Mouse (Mus musculus): ENCODE measurements around the gene Sgms1. TPM values are rescaled to one million over a fixed set of nuclear protein-coding genes. Genes with fewer than 3 reads are reported as not detected.
"Not testable (repeated sequence)": the region's sequence is repeated elsewhere in the genome, so short reads cannot be mapped to it uniquely, and the experiment has no call there.

The Sgms1 gene
- total RNA-seq, 1 experiment from 2014 or later: 57.7 TPM

DNA sequence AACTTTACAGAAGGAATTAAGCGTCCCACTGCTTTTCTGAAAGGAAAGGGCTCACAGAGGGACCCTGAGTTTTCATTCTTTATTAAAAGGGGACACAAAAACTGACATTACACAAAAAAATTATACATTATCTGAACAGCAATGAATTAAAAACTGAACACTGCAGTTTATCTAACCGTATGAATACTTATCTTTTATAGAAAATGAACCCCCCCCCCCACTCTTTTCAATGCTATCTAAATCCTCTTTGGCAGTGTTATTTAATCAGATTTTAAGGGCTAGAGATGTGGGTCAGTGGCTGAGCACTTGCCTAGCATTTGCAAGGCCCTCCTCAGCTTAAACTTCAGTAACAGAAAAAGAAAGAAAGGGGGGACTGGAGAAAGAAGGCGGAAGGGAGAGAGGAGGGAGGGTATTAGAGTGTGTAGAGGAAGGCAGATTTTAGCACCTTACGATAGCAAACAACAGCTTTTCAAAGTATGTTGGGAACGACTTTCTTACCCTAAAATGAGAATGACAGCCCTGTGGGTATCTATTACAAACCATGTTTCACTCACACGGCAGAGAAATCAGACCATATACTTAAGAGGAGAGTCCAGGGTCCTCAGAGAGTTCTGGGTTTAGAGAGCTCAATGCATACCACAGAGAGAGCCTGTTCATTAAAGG is 215.9 kb downstream of the Sgms1 start:
- ATAC-seq (replicated peaks; ENCODE audit: low read depth, poor library complexity, severe bottlenecking): no peak

- ATAC-seq (replicated peaks; ENCODE audit: low read depth, poor library complexity, severe bottlenecking): peak; percentile 96
Measured at GRCm38 (mm10) chr19:32172511-32172981, 217.0 kb downstream of the Sgms1 start.

DNA sequence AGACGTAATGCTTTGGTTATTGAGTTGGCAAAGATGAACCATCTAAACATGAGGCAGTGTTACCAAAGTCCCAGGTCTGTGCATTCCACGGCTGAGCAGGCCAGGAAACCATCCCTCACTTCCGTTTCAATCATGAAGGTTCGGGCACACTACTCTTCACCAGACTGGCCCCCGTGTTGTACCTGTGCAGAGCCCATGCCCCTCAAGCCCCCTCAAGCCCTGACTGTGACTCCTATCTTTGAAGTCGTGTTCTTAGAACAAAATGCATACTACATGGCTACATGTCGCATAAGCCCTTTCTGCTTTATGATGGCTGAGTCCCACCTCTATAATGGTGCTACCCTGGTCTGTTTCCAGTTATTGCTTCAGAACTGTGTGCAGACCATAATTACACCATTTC is 217.5 kb downstream of the Sgms1 start:
- ATAC-seq (replicated peaks; ENCODE audit: low read depth, poor library complexity, severe bottlenecking): no peak

DNA sequence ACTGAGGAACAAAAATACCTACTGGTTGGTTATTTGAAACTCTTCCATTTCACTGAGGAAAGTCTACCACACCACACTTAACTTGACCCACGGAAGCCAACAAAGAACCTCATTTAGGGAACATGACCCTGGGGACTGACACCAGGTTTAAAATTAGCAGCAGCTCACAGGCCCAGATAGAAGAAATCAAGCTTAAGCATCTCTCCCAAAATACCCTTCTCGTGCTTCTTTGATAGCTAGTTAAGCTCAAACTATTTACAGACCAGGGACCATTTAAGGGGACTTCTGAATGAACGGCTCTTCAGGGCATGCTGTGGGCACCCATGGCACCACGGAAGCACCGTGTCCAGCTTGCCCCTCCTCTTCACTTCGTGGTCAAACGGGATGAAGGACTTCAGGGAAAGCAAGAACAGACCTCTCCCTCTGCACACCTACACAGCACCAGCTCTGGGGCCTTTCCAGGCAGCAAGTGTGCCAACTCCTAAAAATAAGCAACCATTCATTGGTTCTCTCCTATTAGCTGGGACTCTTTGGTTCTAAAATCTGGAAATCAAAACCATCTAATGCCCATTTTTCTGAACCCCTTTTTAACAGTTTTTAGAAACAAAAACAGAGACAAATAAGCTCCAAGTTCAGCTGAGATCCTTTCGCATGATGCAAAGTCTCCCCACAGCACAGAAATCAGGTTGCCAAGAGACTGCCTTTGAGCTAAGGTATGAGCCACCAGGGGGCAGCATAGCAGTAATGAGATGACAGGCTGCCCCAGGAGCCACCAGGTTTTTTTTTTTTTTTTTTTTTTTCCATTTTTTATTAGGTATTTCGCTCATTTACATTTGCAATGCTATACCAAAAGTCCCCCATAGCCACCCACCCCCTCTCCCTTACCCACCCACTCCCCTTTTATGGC is 219.6 kb downstream of the Sgms1 start:
- ATAC-seq (replicated peaks; ENCODE audit: low read depth, poor library complexity, severe bottlenecking): no peak

DNA sequence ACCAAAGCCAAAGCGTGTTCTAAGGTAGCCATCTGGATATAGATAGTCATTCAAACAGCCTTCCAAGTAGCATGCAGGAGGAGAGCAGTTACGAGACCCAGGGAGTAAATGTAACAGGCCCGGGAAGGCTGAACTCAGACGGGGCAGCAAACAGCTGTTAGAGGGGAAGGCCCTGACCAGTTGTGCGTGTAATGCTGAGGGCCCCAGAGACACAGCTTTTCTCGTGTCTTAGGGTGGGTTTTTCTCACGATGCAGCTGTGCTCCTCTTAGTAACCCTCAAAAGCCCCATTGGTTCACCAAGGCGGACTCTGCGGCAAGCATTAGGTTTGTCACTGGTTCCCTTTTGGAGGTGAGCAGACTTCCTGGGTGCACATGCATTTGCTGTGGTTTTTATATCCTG is 221.5 kb downstream of the Sgms1 start:
- ATAC-seq (replicated peaks; ENCODE audit: low read depth, poor library complexity, severe bottlenecking): no peak

DNA sequence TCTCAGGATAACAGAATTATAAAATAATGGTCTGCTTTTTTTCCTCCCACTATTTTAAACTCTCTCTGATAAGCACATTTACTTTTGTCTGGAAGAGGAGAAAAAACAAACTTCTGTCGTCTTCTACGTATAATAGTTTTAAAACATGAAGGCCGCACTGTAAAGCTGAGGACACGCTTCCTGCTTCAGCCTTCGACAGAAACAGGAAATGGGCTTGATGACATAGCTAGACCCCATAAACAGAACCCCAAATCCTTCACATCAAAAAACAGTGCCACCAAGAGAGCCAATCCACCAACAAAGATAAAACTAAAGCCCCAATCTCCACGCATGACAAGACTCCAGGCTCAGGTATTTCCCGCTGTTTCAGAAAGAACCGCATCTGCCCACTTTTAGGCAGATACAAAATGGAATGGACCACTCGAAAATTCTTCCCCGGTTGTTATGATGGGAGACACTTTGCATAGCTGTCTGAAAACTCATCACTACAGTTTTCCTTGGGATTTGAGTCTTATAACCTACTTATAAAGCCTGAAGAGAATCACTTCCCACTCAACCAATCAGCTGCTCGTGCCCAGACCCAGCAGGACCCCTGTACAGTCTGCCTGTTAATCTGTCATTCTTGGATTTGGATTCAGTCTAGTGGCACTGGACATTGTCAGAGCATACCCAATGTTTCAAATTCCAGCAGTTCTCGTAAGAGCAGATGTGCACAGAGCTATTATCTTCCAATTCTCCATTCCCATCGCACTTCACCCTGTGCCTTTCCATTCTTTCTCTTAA is 222.5 kb downstream of the Sgms1 start:
- ATAC-seq (replicated peaks; ENCODE audit: low read depth, poor library complexity, severe bottlenecking): peak; percentile 45; the same call in 1 of the 2 replicates

GRCm38 (mm10) chr19:32165711-32166110 is 223.8 kb downstream of the Sgms1 start:
- ATAC-seq (replicated peaks; ENCODE audit: low read depth, poor library complexity, severe bottlenecking): no peak

GRCm38 (mm10) chr19:32164128-32164527 is 225.4 kb downstream of the Sgms1 start:
- no peak for ATAC-seq (replicated peaks; ENCODE audit: low read depth, poor library complexity, severe bottlenecking)

- ATAC-seq (replicated peaks; ENCODE audit: low read depth, poor library complexity, severe bottlenecking): peak; percentile 60
Measured at GRCm38 (mm10) chr19:32159944-32160343, 229.6 kb downstream of the Sgms1 start.

DNA sequence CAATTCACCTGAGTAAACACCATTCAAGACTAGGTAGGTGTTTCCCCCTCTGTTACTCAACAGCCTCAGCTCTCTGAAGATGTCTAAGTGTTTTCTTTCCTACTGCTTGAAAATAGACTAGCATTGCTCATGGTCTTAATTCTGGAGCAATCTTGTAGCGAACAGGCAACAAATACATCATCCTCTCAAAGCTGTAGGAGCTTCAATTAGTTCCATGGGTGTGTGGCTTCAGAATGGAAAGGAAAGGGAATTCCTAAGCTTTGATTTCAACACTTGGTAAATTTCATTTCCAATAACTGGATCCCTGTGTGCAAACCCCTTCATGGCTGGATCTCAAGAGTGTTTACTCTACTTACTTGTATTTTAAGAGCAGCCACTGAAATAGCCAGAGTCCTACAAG is 230.3 kb downstream of the Sgms1 start:
- ATAC-seq (replicated peaks; ENCODE audit: low read depth, poor library complexity, severe bottlenecking): no peak

DNA sequence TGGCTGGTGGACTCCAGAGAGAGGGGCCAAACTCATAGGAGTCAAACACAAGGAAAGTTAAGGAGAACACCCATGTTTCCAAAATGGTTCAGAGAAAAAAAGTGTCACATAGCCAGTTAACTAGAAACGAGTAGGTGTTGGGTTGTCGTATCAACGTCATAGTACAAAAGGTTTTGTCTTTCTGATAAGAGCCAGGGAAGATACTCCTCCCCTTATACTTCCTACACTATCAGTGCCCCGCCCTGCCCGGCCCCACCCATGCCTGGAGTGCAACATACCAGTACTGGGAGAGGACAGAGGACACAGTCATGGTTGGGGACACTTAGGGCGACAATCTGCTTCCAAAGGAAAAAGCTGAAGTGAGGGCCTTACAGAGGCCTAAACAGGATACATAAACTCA is 232.5 kb downstream of the Sgms1 start:
- ATAC-seq (replicated peaks; ENCODE audit: low read depth, poor library complexity, severe bottlenecking): peak; percentile 62; the same call in 1 of the 2 replicates

DNA sequence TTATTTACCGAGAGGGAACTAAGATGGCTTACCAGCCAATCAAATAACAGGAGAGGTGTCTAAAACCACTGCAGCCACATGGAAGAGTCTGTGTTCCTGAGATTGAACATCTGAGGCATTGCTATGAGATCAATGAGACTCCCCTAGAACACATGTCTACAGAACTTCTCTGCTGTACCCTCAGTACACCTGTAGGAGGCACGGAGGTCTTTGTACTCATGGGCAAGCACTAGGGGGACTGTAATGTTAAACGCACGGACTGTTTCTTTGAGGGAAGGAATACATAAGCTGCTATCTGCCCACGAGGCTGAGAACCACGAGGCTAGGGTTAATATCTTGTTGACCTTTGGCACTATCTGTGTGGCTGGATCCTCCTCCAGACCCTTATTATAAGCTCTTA is 237.0 kb downstream of the Sgms1 start:
- ATAC-seq (replicated peaks; ENCODE audit: low read depth, poor library complexity, severe bottlenecking): no peak

- peak; percentile 38; the same call in 1 of the 2 replicates for ATAC-seq (replicated peaks; ENCODE audit: low read depth, poor library complexity, severe bottlenecking)
Measured at GRCm38 (mm10) chr19:32148710-32149109, 240.8 kb downstream of the Sgms1 start.

DNA sequence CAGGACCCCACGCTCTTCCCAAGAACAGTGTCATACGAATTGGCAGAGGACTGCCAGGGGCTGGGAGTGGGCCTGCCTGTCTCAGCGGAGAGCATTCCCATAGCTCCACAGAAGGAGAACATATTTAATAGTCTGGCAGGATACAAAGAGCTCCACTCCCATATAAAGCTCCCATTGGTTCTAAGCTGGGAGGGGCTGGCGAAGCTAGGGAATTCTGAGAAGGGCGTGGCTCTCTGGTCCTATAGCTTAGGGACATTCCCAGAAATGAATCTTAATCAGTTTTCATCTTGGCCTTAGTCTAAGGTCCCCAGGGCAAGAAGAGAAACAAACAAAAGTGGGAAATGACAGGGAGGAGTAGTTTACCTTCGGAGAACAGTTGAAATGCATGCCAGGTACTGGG is 247.1 kb downstream of the Sgms1 start:
- no peak for ATAC-seq (replicated peaks; ENCODE audit: low read depth, poor library complexity, severe bottlenecking)

- ATAC-seq (replicated peaks; ENCODE audit: low read depth, poor library complexity, severe bottlenecking): peak; percentile 67
Measured at GRCm38 (mm10) chr19:32138361-32139088, 251.0 kb downstream of the Sgms1 start.

GRCm38 (mm10) chr19:32137904-32138303 is 251.6 kb downstream of the Sgms1 start:
- no peak for ATAC-seq (replicated peaks; ENCODE audit: low read depth, poor library complexity, severe bottlenecking)

GRCm38 (mm10) chr19:32136888-32137625 is 252.5 kb downstream of the Sgms1 start:
- ATAC-seq (replicated peaks; ENCODE audit: low read depth, poor library complexity, severe bottlenecking): no peak

- not testable (repeated sequence) for ATAC-seq (replicated peaks; ENCODE audit: low read depth, poor library complexity, severe bottlenecking)
Measured at GRCm38 (mm10) chr19:32131707-32132488, 257.6 kb downstream of the Sgms1 start.

Data from common myeloid progenitor, adult 5-6 weeks (primary cell).